Mouse (Mus musculus) limb, embryonic 14.5 days (tissue): Measurements from ENCODE around the gene R3hcc1l. TPM values are rescaled to one million over a fixed set of nuclear protein-coding genes. Genes with fewer than 3 reads are reported as not detected.

ENCODE experiments used
- ATAC-seq: fragments of 200-750 bp; cut with Nextera tagmentation; 2 replicates; pipeline ENCODE4 v1.8.0; 2017; ENCODE audit warnings: low read depth, moderate number of reproducible peaks, moderate TSS enrichment; ENCODE audit not compliant: low FRiP score
- DNase-seq: peaks from one replicate; pipeline ENCODE4 v3.0.0-alpha.2; 2015; ENCODE audit warnings: low spot score
- H3K27ac ChIP-seq: fragments of 300-500 bp; sonication (generic); replicated peaks from 2 replicates; pipeline ENCODE4 v1.5.1; 2014; ENCODE audit warnings: low read depth, mild to moderate bottlenecking, low read length, moderate library complexity, mixed read lengths
- H3K27me3 ChIP-seq: fragments of 300-500 bp; sonication (generic); 2 replicates; pipeline ENCODE4 v1.6.1; 2014; ENCODE audit warnings: low read length, mixed read lengths; ENCODE audit not compliant: control insufficient read depth, insufficient read depth
- H3K36me3 ChIP-seq: fragments of 300-500 bp; sonication (generic); 2 replicates; pipeline ENCODE4 v1.6.1; 2014; ENCODE audit warnings: mild to moderate bottlenecking, low read length, moderate library complexity, mixed read lengths; ENCODE audit not compliant: control insufficient read depth, insufficient read depth
- H3K4me1 ChIP-seq: fragments of 300-500 bp; sonication (generic); 2 replicates; pipeline ENCODE4 v1.6.1; 2014; ENCODE audit warnings: antibody characterized with exemption, low read length, mixed read lengths; ENCODE audit not compliant: control insufficient read depth, insufficient read depth
- H3K4me2 ChIP-seq: fragments of 300-500 bp; sonication (generic); replicated peaks from 2 replicates; pipeline ENCODE4 v1.6.1; 2014; ENCODE audit warnings: low read depth, mild to moderate bottlenecking, low read length, moderate library complexity; ENCODE audit not compliant: severe bottlenecking
- H3K4me3 ChIP-seq: fragments of 300-500 bp; sonication (generic); replicated peaks from 2 replicates; pipeline ENCODE4 v1.5.1; 2014; ENCODE audit warnings: low read length
- H3K9ac ChIP-seq: fragments of 300-500 bp; sonication (generic); 2 replicates; pipeline ENCODE4 v1.6.1; 2014; ENCODE audit warnings: mild to moderate bottlenecking, low read depth, low read length, moderate library complexity; ENCODE audit not compliant: severe bottlenecking
- H3K9me3 ChIP-seq: fragments of 300-500 bp; sonication (generic); 2 replicates; pipeline ENCODE4 v1.6.1; 2016; ENCODE audit warnings: low read length; ENCODE audit not compliant: control insufficient read depth
- POLR2A ChIP-seq: fragments of 200-500 bp; IDR thresholded peaks from 2 replicates; pipeline ENCODE4 v1.8.0; 2012; ENCODE audit warnings: inconsistent platforms, mild to moderate bottlenecking, moderate library complexity, borderline replicate concordance; ENCODE audit not compliant: insufficient read depth, insufficient read length; ENCODE audit errors: extremely low read depth
- WGBS: fragments of 180-500 bp; shearing (Covaris S2); extraction: QIAGEN DNeasy Blood & Tissue Kit; methylation state at CpG from one replicate; pipeline ENCODE4 v1.1.7; 2014; 5-methylcytosine and 5-hydroxymethylcytosine counted together
- polyA plus RNA-seq, 2 experiments: library from polyadenylated mRNA; depleted of rRNA in 1 of 2; stranded (reverse) in 1 of 2; unstranded in 1 of 2; fragments of >200 nt; fragmentation: Nextera tagmentation in 1 of 2; extraction: Ambion mirVana in 1 of 2; gene quantifications; 2 replicates each; pipeline versions ENCODE4 v1.2.1 to v1.2.3; 2012 to 2014

R3hcc1l gene
- polyA plus RNA-seq, 2 experiments: 15.1 to 19.6 TPM

DNA sequence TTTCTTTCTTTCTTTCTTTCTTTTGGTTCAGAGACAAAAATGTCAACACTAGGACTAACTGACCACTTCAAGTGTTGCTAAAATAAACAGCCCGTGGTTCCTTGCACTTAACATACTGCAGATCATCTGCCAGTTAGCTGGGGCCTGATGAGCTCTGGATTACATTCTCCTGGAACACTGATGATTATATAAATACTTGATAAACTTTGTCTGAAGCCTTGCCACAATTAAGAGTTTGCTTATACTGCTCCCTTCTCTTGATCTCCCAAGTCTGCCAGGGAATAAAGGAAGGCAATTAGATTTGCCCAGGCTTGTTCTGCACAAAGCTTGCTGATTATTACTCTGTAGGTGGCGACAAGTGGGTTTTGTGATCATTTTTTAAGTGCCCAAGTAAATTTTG lies 69.1 kb downstream of the R3hcc1l start:
- Histone ChIP-seq H3K4me1 (no peaks in the 10 kb centered on the region), H3K36me3 (peaks cover 52% of the 10 kb centered on the region), H3K27ac (no peak overlapping the region), H3K9ac (no peak overlapping the region), H3K4me3 (no peak overlapping the region), H3K9me3 (no peaks in the 10 kb centered on the region), H3K4me2 (no peak overlapping the region), H3K27me3 (no peaks in the 10 kb centered on the region)
- TF ChIP-seq POLR2A: no peak
- 64% methylated on average over 2 of the region's 2 CpGs for WGBS
- ATAC-seq (no peak), DNase-seq (no peak)

DNA sequence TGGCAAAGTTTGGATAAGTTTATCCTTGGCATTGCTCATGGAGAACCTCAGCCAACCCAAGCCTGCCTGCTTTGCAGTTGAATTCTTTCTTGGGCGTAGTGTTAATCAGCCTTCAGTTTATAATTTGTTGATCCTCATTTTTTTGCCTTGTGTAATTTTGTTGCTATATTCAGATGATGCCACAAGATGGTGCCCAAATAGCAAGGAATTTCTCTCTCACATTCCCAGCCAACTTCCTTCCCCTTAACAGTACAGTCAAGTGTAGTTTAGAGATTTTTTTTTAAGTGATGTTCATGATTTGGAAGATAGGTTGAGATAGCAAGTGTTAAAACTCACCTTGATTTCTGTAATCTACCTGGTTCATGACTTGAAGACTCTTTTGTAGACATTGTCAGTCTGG lies 70.7 kb downstream of the R3hcc1l start:
- no peak for DNase-seq
- no peak overlapping the region for H3K4me3 ChIP-seq
- 67% methylated on average over 1 of the region's 1 CpGs for WGBS

DNA sequence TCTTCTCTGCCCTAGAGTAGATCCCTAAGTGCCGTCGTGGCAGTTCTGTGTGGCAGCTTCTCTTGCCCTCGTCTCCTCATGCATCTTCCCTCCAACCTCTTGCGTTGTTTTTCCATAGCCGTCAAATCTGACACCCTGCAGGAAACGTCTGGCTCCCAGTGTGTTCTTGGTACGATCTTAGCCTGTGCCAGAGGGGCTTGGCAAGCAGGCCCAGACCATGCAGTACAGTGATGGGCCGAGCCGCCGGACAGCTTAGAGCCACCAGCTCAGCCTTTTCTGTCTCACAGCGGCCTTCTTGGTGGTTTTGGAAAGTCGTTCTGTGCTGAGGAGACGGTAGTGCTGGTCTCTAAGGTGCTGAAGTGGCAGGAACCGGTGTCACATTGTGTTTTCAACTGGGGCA lies 73.0 kb downstream of the R3hcc1l start:
- H3K27ac ChIP-seq: no peak overlapping the region
- no peaks in the 10 kb centered on the region for H3K27me3 ChIP-seq
- peaks cover 27% of the 10 kb centered on the region for H3K36me3 ChIP-seq
- no peak for ATAC-seq
- H3K9ac ChIP-seq: no peak overlapping the region
- no peak for TF ChIP-seq POLR2A
- H3K4me1 ChIP-seq: no peaks in the 10 kb centered on the region
- H3K9me3 ChIP-seq: no peaks in the 10 kb centered on the region
- WGBS: 80% methylated on average over 14 of the region's 14 CpGs
- no peak for DNase-seq
- no peak overlapping the region for H3K4me3 ChIP-seq
- no peak overlapping the region for H3K4me2 ChIP-seq

More for the DNA sequence above, 70.7 kb downstream of the R3hcc1l start:
- Histone ChIP-seq H3K27me3 (no peaks in the 10 kb centered on the region), H3K9me3 (no peaks in the 10 kb centered on the region), H3K4me1 (no peaks in the 10 kb centered on the region), H3K36me3 (peaks cover 39% of the 10 kb centered on the region), H3K4me2 (no peak overlapping the region), H3K9ac (no peak overlapping the region), H3K27ac (no peak overlapping the region)
- TF ChIP-seq POLR2A: no peak
- ATAC-seq: no peak

DNA sequence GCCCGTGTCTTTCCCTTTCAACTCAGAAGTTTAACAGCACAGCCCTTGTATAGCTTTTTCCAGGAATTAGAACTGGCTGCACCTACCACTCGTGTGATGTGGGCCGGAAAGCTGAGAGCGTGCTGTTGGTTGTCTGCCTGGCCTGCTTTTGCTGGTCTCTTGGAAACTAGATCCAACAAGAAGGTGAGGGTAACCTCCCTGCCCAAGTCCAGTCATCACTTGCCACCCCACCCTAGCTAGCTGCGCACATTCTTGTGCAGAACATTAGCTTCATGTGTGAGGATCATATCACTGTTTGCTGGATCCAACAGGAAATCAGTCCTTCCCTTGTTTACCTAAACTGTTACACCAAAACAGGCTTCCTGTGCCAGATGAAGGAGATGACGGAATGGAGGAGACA lies 74.9 kb downstream of the R3hcc1l start:
- DNase-seq (no peak), ATAC-seq (no peak)
- WGBS: 90% methylated on average over 6 of the region's 6 CpGs
- H3K27me3 ChIP-seq: no peaks in the 10 kb centered on the region
- no peak overlapping the region for H3K4me2 ChIP-seq
- no peak overlapping the region for H3K9ac ChIP-seq
- no peak overlapping the region for H3K27ac ChIP-seq
- H3K36me3 ChIP-seq: peaks cover 23% of the 10 kb centered on the region
- no peak for TF ChIP-seq POLR2A
- H3K9me3 ChIP-seq: no peaks in the 10 kb centered on the region
- H3K4me1 ChIP-seq: no peaks in the 10 kb centered on the region
- no peak overlapping the region for H3K4me3 ChIP-seq

DNA sequence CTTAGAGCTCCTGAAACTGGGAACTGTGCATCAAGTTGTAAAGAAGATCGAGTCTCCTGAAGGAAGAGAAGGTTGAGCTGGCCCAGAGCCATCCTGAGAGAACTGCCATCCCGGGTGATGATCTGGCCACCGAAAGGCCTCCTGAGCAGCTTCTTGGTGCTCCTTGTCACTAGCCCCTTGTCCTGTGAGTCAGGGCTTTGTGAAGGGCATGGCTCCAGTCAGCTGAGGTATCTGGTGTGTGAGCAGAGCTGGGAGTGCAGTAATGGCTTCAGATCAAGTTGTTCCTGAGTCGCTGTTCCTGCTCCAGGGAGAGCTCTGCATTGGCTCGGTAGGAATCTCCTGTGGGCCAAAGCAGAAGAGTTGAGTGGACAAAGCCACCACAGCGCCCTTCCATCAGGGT lies 76.5 kb downstream of the R3hcc1l start:
- no peak for DNase-seq
- TF ChIP-seq POLR2A: no peak

DNA sequence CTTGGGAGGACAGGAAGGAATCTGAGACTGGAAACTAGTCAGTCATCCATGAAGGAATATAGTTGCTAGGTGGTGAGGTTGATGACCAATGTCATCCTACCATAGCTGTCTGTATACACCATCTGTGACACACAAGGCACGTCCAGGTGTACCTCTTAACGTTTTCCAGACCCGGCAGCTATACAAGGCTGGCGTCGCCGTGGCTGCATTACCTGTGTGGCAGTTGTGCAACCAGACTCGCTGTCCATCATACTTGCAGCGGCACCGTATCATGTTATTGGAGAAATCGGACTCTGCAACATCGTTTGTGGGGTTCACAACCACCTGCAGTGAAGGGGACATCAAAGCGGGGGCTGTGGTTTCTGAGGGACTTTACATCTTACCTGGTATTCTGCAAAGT lies 78.7 kb downstream of the R3hcc1l start:
- no peak for DNase-seq
- H3K9me3 ChIP-seq: no peaks in the 10 kb centered on the region
- no peaks in the 10 kb centered on the region for H3K27me3 ChIP-seq
- H3K9ac ChIP-seq: no peak overlapping the region
- H3K4me3 ChIP-seq: no peak overlapping the region
- no peak for TF ChIP-seq POLR2A
- H3K4me1 ChIP-seq: no peaks in the 10 kb centered on the region
- peaks cover 7% of the 10 kb centered on the region; the same call in 1 of the 2 replicates for H3K36me3 ChIP-seq
- H3K27ac ChIP-seq: no peak overlapping the region
- no peak for ATAC-seq
- no peak overlapping the region for H3K4me2 ChIP-seq
- 87% methylated on average over 12 of the region's 12 CpGs for WGBS

More for the DNA sequence above, 76.5 kb downstream of the R3hcc1l start:
- 93% methylated on average over 6 of the region's 6 CpGs for WGBS
- Histone ChIP-seq H3K4me3 (no peak overlapping the region), H3K4me1 (no peaks in the 10 kb centered on the region), H3K4me2 (no peak overlapping the region), H3K9ac (no peak overlapping the region), H3K27ac (no peak overlapping the region), H3K36me3 (peaks cover 23% of the 10 kb centered on the region), H3K9me3 (no peaks in the 10 kb centered on the region), H3K27me3 (no peaks in the 10 kb centered on the region)
- ATAC-seq: no peak
